Mouse (Mus musculus): Measurements from ENCODE around the gene Klf2. TPM values are rescaled to one million over a fixed set of nuclear protein-coding genes. Genes with fewer than 3 reads are reported as not detected.
A peak's percentile ranks its signal among the peaks of the same experiment; 100 is the strongest.

The Klf2 gene
- polyA plus RNA-seq, 1 experiment from 2014 or later: 65.3 TPM

DNA sequence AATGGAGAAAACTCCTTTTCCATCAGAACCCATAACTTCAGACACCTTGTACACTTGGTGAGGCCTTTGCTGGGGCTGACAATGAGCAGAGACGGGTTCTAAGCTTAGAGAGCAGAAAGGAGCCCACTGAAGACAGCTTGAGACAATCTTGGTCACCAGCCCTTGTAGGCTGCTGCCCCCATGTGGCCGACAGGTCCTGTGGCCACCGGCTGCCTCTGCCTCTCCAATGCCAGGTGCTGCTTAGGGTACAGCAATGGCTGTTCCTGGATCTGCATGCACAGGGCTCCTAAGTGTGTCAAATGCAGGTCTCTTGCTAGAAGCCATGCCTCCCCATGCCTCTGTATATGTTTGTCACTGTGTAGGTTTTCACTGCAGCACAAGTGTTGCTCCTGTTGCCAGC is 47.0 kb downstream of the Klf2 start:
- DNase-seq (ENCODE audit: low spot score): peak; percentile 88
- H3K27me3 ChIP-seq (replicated peaks; ENCODE audit: insufficient read depth, low read length): no peaks in the 10 kb centered on the region
- TF ChIP-seq EP300 (IDR thresholded peaks at IDR 0.05) (no peak), CTCF (IDR thresholded peaks at IDR 0.05) (peak; percentile 99)
- H3K9me3 ChIP-seq (ENCODE audit: low read length): no peaks in the 10 kb centered on the region
- H3K27ac ChIP-seq (ENCODE audit: low read length): no peak overlapping the region
- H3K4me2 ChIP-seq (replicated peaks; ENCODE audit: low read depth, low read length): no peak overlapping the region
- peaks cover 32% of the 10 kb centered on the region for H3K36me3 ChIP-seq (ENCODE audit: insufficient read depth, low read length)
- no peak overlapping the region for H3K4me3 ChIP-seq (ENCODE audit: low read depth, low read length)
- no peak overlapping the region for H3K9ac ChIP-seq (replicated peaks; ENCODE audit: low read depth)
- peak; percentile 83 for ATAC-seq
- no peaks in the 10 kb centered on the region for H3K4me1 ChIP-seq (ENCODE audit: insufficient read depth, low read depth, low read length)
- 4% methylated on average over 3 of the region's 3 CpGs for WGBS

GRCm38 (mm10) chr8:72366435-72366834 is 47.6 kb downstream of the Klf2 start:
- ATAC-seq (no peak), DNase-seq (ENCODE audit: low spot score) (no peak)
- Histone ChIP-seq H3K9ac (replicated peaks; ENCODE audit: low read depth) (no peak overlapping the region), H3K4me2 (replicated peaks; ENCODE audit: low read depth, low read length) (no peak overlapping the region), H3K27ac (ENCODE audit: low read length) (no peak overlapping the region), H3K4me3 (ENCODE audit: low read depth, low read length) (no peak overlapping the region), H3K4me1 (ENCODE audit: insufficient read depth, low read depth, low read length) (no peaks in the 10 kb centered on the region), H3K36me3 (ENCODE audit: insufficient read depth, low read length) (peaks cover 32% of the 10 kb centered on the region), H3K9me3 (ENCODE audit: low read length) (no peaks in the 10 kb centered on the region), H3K27me3 (replicated peaks; ENCODE audit: insufficient read depth, low read length) (no peaks in the 10 kb centered on the region)
- WGBS: 90% methylated on average over 2 of the region's 2 CpGs
- TF ChIP-seq EP300 (IDR thresholded peaks at IDR 0.05): no peak
- TF ChIP-seq CTCF (IDR thresholded peaks at IDR 0.05): no peak

Other genes starting within 250 kb of the Klf2 start
- not detected in 2 replicates for gene Olfr373, start 235.9 kb upstream of the Klf2 start, polyA plus RNA-seq (2015; fragmentation: Nextera tagmentation; extraction: Ambion mirVana)
- gene Olfr374, start 212.0 kb upstream of the Klf2 start, polyA plus RNA-seq (2015; fragmentation: Nextera tagmentation; extraction: Ambion mirVana): not detected in 2 replicates
- gene Tpm4, start 184.1 kb upstream of the Klf2 start, polyA plus RNA-seq (2015; fragmentation: Nextera tagmentation; extraction: Ambion mirVana): 585 and 648 TPM in 2 replicates
- 67.3 and 68.0 TPM in 2 replicates for gene Rab8a, start 157.8 kb upstream of the Klf2 start, polyA plus RNA-seq (2015; fragmentation: Nextera tagmentation; extraction: Ambion mirVana)
- 0.46 and 0.78 TPM in 2 replicates for gene Hsh2d, start 129.4 kb upstream of the Klf2 start, polyA plus RNA-seq (2015; fragmentation: Nextera tagmentation; extraction: Ambion mirVana)
- 0.17 and 0.25 TPM in 2 replicates for gene Cib3, start 106.2 kb upstream of the Klf2 start, polyA plus RNA-seq (2015; fragmentation: Nextera tagmentation; extraction: Ambion mirVana)
- gene Gm11034, start 105.4 kb upstream of the Klf2 start, polyA plus RNA-seq (2015; fragmentation: Nextera tagmentation; extraction: Ambion mirVana): not detected in 2 replicates
- gene Fam32a, start 99.3 kb upstream of the Klf2 start, polyA plus RNA-seq (2015; fragmentation: Nextera tagmentation; extraction: Ambion mirVana): 63.7 and 69.3 TPM in 2 replicates
- gene Ap1m1, start 79.0 kb upstream of the Klf2 start, polyA plus RNA-seq (2015; fragmentation: Nextera tagmentation; extraction: Ambion mirVana): 65.3 and 68.2 TPM in 2 replicates
- gene Gm10282, start 13.8 kb upstream of the Klf2 start, polyA plus RNA-seq (2015; fragmentation: Nextera tagmentation; extraction: Ambion mirVana): 5.7 and 6.1 TPM in 2 replicates
- 25.6 and 25.9 TPM in 2 replicates for gene Eps15l1, start 102.4 kb downstream of the Klf2 start, polyA plus RNA-seq (2015; fragmentation: Nextera tagmentation; extraction: Ambion mirVana)
- 1.0 and 1.2 TPM in 2 replicates for gene Calr3, start 124.8 kb downstream of the Klf2 start, polyA plus RNA-seq (2015; fragmentation: Nextera tagmentation; extraction: Ambion mirVana)
- 7.9 and 9.0 TPM in 2 replicates for gene 1700030K09Rik, start 124.8 kb downstream of the Klf2 start, polyA plus RNA-seq (2015; fragmentation: Nextera tagmentation; extraction: Ambion mirVana)
- gene Cherp, start 156.2 kb downstream of the Klf2 start, polyA plus RNA-seq (2015; fragmentation: Nextera tagmentation; extraction: Ambion mirVana): 17.3 and 18.8 TPM in 2 replicates
- 9.8 and 10.5 TPM in 2 replicates for gene Slc35e1, start 173.6 kb downstream of the Klf2 start, polyA plus RNA-seq (2015; fragmentation: Nextera tagmentation; extraction: Ambion mirVana)
- gene Med26, start 229.2 kb downstream of the Klf2 start, polyA plus RNA-seq (2015; fragmentation: Nextera tagmentation; extraction: Ambion mirVana): 9.5 and 9.6 TPM in 2 replicates